Mouse (Mus musculus) bone marrow macrophage, adult 2 months (primary cell): ENCODE measurements around the gene Lsm14b.

Experiments
- CTCF ChIP-seq: IDR thresholded peaks from 2 replicates; pipeline ENCODE4 v1.5.1; 2012; ENCODE audit warnings: low read depth, mild to moderate bottlenecking, low read length, moderate library complexity
- POLR2A ChIP-seq: IDR thresholded peaks from 2 replicates; pipeline ENCODE4 v1.6.1; 2012; ENCODE audit warnings: mild to moderate bottlenecking, low read depth, low read length, borderline replicate concordance

GRCm38 (mm10) chr2:180051986-180052733, 27.4 kb downstream of the Lsm14b start:
- TF ChIP-seq POLR2A (no peak), CTCF (peak; percentile 65)
